Mouse (Mus musculus) heart, embryonic 16.5 days (tissue): ENCODE results near the gene Fam243. TPM values are rescaled to one million over a fixed set of nuclear protein-coding genes. Genes with fewer than 3 reads are reported as not detected.
A peak's percentile ranks its signal among the peaks of the same experiment; 100 is the strongest.

ENCODE experiments used
- ATAC-seq: fragments of 200-750 bp; cut with Nextera tagmentation; replicated peaks from 2 replicates; pipeline ENCODE4 v1.8.0; 2017; ENCODE audit warnings: moderate number of reproducible peaks; ENCODE audit not compliant: insufficient read depth, low FRiP score; ENCODE audit errors: extremely low read depth
- H3K27ac ChIP-seq: fragments of 300-500 bp; sonication (generic); 2 replicates; pipeline ENCODE4 v1.5.1; 2014; ENCODE audit warnings: mild to moderate bottlenecking, low read length, control low read depth, moderate library complexity
- H3K27me3 ChIP-seq: fragments of 300-500 bp; sonication (generic); 2 replicates; pipeline ENCODE4 v1.6.1; 2014; ENCODE audit warnings: low read length, mixed read lengths; ENCODE audit not compliant: control insufficient read depth, insufficient read depth
- H3K36me3 ChIP-seq: fragments of 300-500 bp; sonication (generic); 2 replicates; pipeline ENCODE4 v1.6.1; 2014; ENCODE audit not compliant: control insufficient read depth, insufficient read depth
- H3K4me1 ChIP-seq: fragments of 300-500 bp; sonication (generic); 2 replicates; pipeline ENCODE4 v1.6.1; 2014; ENCODE audit warnings: low read length, mixed read lengths; ENCODE audit not compliant: control insufficient read depth, insufficient read depth
- H3K4me2 ChIP-seq: fragments of 300-500 bp; sonication (generic); 2 replicates; pipeline ENCODE4 v1.6.1; 2014; ENCODE audit warnings: low read depth, mild to moderate bottlenecking, control low read depth, low read length
- H3K4me3 ChIP-seq: fragments of 300-500 bp; sonication (generic); 2 replicates; pipeline ENCODE4 v1.5.1; 2014; ENCODE audit warnings: mild to moderate bottlenecking, control low read depth, low read length
- H3K9ac ChIP-seq: fragments of 300-500 bp; sonication (generic); 2 replicates; pipeline ENCODE4 v1.6.1; 2014; ENCODE audit warnings: low read length, control low read depth
- H3K9me3 ChIP-seq: fragments of 300-500 bp; sonication (generic); replicated peaks from 2 replicates; pipeline ENCODE4 v1.6.1; 2016; ENCODE audit warnings: low read length; ENCODE audit not compliant: control insufficient read depth
- whole genome bisulfite sequencing: fragments of 180-500 bp; shearing (Covaris S2); extraction: QIAGEN DNeasy Blood & Tissue Kit; methylation state at CpG from one replicate; pipeline ENCODE4 v1.1.7; 2014; 5-methylcytosine and 5-hydroxymethylcytosine counted together
- polyA plus RNA-seq: library from polyadenylated mRNA; unstranded; fragments of >200 nt; fragmentation: Nextera tagmentation; extraction: Ambion mirVana; gene quantifications from 2 replicates; pipeline ENCODE4 v1.2.1, GENCODE M21; 2015

Fam243 gene
- polyA plus RNA-seq, 1 experiment from 2014 or later: 0.05 TPM

GRCm38 (mm10) chr16:92330966-92331365 lies 9.7 kb upstream of the Fam243 start:
- Histone ChIP-seq H3K36me3 (no peaks in the 10 kb centered on the region), H3K4me2 (no peak overlapping the region), H3K9me3 (no peaks in the 10 kb centered on the region), H3K4me1 (peaks cover 6% of the 10 kb centered on the region), H3K27me3 (no peaks in the 10 kb centered on the region), H3K27ac (peak overlapping the region; percentile 49; the same call in 1 of the 2 replicates), H3K4me3 (no peak overlapping the region), H3K9ac (no peak overlapping the region)
- 46% methylated on average over 5 of the region's 5 CpGs for WGBS
- ATAC-seq: no peak

GRCm38 (mm10) chr16:92327911-92328310 lies 6.7 kb upstream of the Fam243 start:
- no peak for ATAC-seq
- H3K36me3 ChIP-seq: no peaks in the 10 kb centered on the region
- no peak overlapping the region for H3K27ac ChIP-seq
- no peaks in the 10 kb centered on the region for H3K27me3 ChIP-seq
- no peak overlapping the region for H3K9ac ChIP-seq
- no peak overlapping the region for H3K4me2 ChIP-seq
- peaks cover 5% of the 10 kb centered on the region for H3K4me1 ChIP-seq
- WGBS: 81% methylated on average over 10 of the region's 10 CpGs
- H3K4me3 ChIP-seq: no peak overlapping the region
- no peaks in the 10 kb centered on the region for H3K9me3 ChIP-seq

- no peaks in the 10 kb centered on the region for H3K9me3 ChIP-seq
- no peaks in the 10 kb centered on the region for H3K27me3 ChIP-seq
- H3K9ac ChIP-seq: no peak overlapping the region
- H3K27ac ChIP-seq: no peak overlapping the region
- 40% methylated on average over 1 of the region's 1 CpGs for WGBS
- no peak overlapping the region for H3K4me2 ChIP-seq
- no peaks in the 10 kb centered on the region for H3K4me1 ChIP-seq
- no peak for ATAC-seq
- no peaks in the 10 kb centered on the region for H3K36me3 ChIP-seq
- no peak overlapping the region for H3K4me3 ChIP-seq
Observed at GRCm38 (mm10) chr16:92325062-92325406, 3.8 kb upstream of the Fam243 start.

DNA sequence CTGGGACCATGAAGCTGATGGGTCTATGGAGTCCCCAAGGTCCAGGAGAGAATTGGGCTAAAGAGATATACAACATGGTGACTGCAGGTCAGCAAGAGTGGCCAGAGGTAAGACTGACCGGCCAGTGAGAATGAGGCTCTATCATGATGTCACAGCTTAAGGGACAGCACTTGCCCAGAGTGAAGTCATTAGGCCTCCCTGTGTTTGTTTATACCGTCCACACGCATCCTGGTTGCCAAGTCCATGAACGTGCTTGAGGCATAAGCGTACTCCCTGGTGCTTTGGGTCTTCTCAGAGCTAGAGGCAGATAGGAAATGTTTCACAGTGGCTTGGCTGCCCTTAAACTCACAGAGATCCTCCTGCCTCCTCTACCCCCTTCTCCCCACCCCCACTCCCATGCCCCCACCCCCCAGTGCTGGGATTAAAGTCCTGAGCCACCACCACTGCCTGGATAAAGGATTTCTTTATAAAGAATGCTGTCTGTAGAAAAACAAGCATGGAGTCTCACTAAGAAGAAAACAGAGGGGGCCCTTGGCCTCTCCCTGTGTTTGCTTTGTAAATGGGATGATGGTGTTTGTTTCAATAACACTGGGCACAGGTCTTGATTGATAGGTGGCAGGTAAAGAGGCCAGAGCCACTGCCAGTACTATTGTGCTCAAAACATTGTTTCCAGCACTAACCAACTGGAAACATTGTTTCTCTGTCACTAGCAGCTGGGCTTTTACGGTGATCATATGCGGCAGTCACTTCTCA lies 3.2 kb upstream of the Fam243 start:
- H3K27me3 ChIP-seq: no peaks in the 10 kb centered on the region

GRCm38 (mm10) chr16:92320361-92320760 lies 880 bp downstream of the Fam243 start:
- Histone ChIP-seq H3K4me1 (no peaks in the 10 kb centered on the region), H3K36me3 (no peaks in the 10 kb centered on the region), H3K9me3 (0 out of 2 replicates have a peak, but pooled peaks cover 3% of the 10 kb centered on the region), H3K4me2 (no peak overlapping the region), H3K27me3 (no peaks in the 10 kb centered on the region), H3K9ac (no peak overlapping the region), H3K27ac (no peak overlapping the region), H3K4me3 (no peak overlapping the region)
- no peak for ATAC-seq
- WGBS: 72% methylated on average over 3 of the region's 3 CpGs

More for the DNA sequence above, 3.2 kb upstream of the Fam243 start:
- Histone ChIP-seq H3K9me3 (no peaks in the 10 kb centered on the region), H3K4me1 (no peaks in the 10 kb centered on the region), H3K4me3 (no peak overlapping the region), H3K27ac (no peak overlapping the region), H3K36me3 (no peaks in the 10 kb centered on the region), H3K9ac (no peak overlapping the region), H3K4me2 (no peak overlapping the region)
- no peak for ATAC-seq
- WGBS: 59% methylated on average over 7 of the region's 7 CpGs

- Histone ChIP-seq H3K4me2 (no peak overlapping the region), H3K27ac (no peak overlapping the region), H3K9me3 (0 out of 2 replicates have a peak, but pooled peaks cover 3% of the 10 kb centered on the region), H3K27me3 (no peaks in the 10 kb centered on the region), H3K36me3 (no peaks in the 10 kb centered on the region), H3K9ac (no peak overlapping the region), H3K4me3 (no peak overlapping the region), H3K4me1 (0 out of 2 replicates have a peak, but pooled peaks cover under 1% of the 10 kb centered on the region)
- no peak for ATAC-seq
- WGBS: 62% methylated on average over 20 of the region's 20 CpGs
Observed at GRCm38 (mm10) chr16:92319353-92320109, 1.7 kb downstream of the Fam243 start.

DNA sequence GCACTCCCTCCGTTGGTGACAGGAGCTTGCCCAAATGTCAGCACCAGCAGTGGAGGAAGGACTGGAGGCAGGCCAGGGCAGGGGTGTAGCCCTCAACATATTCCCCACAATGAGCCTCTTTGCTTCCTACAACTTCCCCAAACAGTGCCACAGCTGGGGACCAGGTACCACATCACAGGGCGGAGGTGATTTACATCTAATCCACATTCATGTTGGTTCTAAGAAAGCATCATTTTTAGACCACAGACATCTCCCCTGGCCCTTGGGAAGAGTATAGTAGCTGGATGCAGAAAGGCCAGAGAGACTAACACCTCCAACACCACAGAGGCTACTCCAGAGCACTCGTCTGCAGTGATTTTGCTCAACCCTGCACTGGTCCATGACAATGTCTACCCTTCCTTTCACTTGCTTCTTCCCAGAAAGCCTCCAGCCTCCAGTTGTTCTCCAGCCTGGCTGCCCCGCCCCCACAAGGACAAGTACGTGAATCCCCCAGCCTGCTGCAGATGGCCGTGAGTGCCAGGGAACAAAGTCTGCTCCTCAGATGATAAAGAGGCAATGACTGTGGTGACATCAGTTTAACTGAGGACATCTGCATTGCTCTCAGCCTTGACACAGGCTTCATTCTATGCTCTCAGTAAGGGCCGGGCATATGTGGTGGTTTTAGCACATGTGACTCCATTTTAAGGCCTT lies 5.0 kb downstream of the Fam243 start:
- H3K27ac ChIP-seq: no peak overlapping the region

DNA sequence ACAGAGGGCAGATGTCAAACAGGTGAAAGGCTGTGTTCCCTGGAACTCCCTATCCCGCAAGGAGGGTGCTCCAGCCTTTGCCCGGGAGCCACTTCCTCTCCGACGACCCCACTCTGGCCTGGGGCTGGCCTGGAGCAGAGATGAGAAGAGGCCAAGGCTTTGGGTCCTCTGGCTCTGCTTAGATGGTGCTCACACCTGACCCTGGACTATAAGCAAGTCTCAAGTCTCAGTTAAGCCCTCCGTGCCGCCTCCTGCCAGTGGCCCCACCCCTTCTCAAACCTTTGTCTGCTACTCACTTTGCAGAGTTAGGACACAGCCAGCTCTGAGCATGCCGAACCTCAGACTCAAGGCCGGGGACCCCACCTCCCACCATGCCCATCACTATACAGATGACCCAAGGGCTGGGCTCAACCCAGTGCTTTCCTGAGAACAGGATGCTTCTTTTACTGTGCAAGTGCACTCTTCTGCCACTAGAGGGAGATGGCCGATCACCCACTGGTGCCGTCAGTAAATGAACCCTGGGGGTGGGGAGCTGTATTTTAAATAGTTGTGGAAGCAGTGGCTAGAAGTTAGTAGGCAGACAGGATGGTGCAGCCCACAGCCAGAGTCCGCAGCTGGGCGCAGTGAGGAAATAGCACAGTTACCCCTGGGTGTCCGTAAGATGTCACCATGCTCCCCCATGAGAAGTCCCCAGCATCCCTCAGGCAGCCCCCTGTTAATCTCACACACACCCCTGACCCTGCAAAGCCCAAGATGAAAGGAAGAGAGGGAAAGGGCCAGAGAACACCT lies 7.1 kb downstream of the Fam243 start:
- Histone ChIP-seq H3K4me2 (no peak overlapping the region), H3K4me3 (no peak overlapping the region), H3K27me3 (no peaks in the 10 kb centered on the region), H3K9me3 (0 out of 2 replicates have a peak, but pooled peaks cover 3% of the 10 kb centered on the region), H3K27ac (no peak overlapping the region), H3K36me3 (peaks cover 14% of the 10 kb centered on the region), H3K9ac (no peak overlapping the region), H3K4me1 (0 out of 2 replicates have a peak, but pooled peaks cover 2% of the 10 kb centered on the region)
- WGBS: 50% methylated on average over 13 of the region's 13 CpGs
- ATAC-seq: peak; percentile 52; the same call in 1 of the 2 replicates

More for the DNA sequence above, 5.0 kb downstream of the Fam243 start:
- Histone ChIP-seq H3K4me2 (no peak overlapping the region), H3K9me3 (0 out of 2 replicates have a peak, but pooled peaks cover 3% of the 10 kb centered on the region), H3K9ac (no peak overlapping the region), H3K36me3 (peaks cover 8% of the 10 kb centered on the region), H3K4me3 (no peak overlapping the region), H3K4me1 (0 out of 2 replicates have a peak, but pooled peaks cover 2% of the 10 kb centered on the region), H3K27me3 (no peaks in the 10 kb centered on the region)
- no peak for ATAC-seq
- 63% methylated on average over 7 of the region's 7 CpGs for WGBS
